Mouse (Mus musculus): ENCODE results near the gene Usp24. TPM values are rescaled to one million over a fixed set of nuclear protein-coding genes. Genes with fewer than 3 reads are reported as not detected.
"Not testable (repeated sequence)": the region's sequence is repeated elsewhere in the genome, so short reads cannot be mapped to it uniquely, and the experiment has no call there.

Gene Usp24
- polyA plus RNA-seq, 1 experiment from 2014 or later = 28.4 TPM

DNA sequence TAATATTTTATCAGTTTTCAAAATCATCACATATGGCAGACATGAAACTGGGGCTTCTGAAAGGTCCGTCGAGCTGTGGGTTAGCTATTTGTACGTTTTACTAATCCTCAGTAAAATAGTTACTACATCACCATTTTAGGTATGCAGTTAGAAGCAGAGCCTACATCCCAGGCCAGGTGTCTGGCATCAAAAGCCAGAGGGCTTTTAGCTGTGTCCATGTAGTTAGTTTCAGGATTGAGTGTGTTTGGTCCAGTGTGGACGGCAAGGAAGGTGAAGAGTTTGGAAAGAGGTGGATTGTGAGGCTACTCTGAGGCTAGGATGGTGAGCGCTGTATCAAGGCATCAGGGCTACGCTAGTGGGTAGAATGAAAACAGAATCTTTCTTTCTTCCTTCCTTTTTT, 3.0 kb downstream of the Usp24 start:
- DNase-seq (ENCODE audit: low read depth, low spot score) = no peak
- in situ Hi-C loops (cut with MboI; ENCODE audit: low pct_unique_long_range_greater_than_20kb) = loop anchor here (10.0 kb wide), 1 partner anchor 64 kb away; no protein-coding TSS in a partner anchor
- ChIA-PET CTCF (no interaction called here), POLR2A (no interaction called here)
- H3K27me3 ChIP-seq = no peaks in the 10 kb centered on the region
- no peak for ATAC-seq
- no peak for TF ChIP-seq CTCF (IDR thresholded peaks at IDR 0.05)

DNA sequence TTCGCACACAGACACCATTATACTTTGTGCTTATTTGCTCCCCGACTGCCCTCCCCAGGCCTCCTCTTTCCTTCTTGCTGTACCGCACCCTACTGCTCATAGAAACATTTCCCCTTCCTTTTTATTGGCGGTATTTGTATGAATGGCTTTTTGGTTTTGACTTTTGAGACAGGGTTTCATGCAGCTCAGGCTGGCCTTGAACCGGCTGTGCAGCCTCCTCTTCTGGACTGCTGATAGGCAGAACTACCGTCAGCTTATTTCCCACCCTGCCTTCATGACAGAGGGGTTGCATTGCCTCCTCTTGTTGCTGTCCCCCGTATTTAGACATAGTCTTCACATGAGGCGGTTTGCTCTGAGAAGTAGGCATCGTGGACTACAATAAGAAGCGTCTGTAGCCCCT, 6.8 kb downstream of the Usp24 start:
- POLR2A ChIA-PET = no interaction called here
- CTCF ChIA-PET = no interaction called here
- TF ChIP-seq CTCF (IDR thresholded peaks at IDR 0.05) = no peak
- DNase-seq (ENCODE audit: low read depth, low spot score) = no peak
- no peak for ATAC-seq
- H3K27me3 ChIP-seq = no peaks in the 10 kb centered on the region
- in situ Hi-C loops (cut with MboI; ENCODE audit: low pct_unique_long_range_greater_than_20kb) = no loop called here

DNA sequence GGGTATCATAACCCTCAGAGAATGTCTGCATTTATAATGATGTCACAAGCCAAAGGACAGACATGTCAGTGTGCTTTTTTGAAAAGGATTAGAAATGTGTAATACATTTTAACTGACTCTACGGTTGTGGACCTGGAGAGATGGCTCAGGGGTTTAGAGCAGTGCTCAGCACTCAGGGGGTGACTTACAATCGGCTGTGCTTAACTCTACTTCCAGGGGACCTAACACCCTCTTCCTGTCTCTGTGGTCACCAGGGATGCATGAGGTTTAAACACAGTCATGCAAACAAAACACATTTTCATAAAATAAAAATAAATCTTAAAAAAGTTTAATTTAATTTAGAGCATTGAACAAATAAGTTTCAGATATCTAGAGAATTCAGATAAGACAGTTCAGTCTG, 7.3 kb downstream of the Usp24 start:
- DNase-seq (ENCODE audit: low read depth, low spot score) = no peak
- no peaks in the 10 kb centered on the region for H3K27me3 ChIP-seq
- POLR2A ChIA-PET = no interaction called here
- CTCF ChIA-PET = no interaction called here
- in situ Hi-C loops (cut with MboI; ENCODE audit: low pct_unique_long_range_greater_than_20kb) = no loop called here
- ATAC-seq = no peak
- TF ChIP-seq CTCF (IDR thresholded peaks at IDR 0.05) = no peak

DNA sequence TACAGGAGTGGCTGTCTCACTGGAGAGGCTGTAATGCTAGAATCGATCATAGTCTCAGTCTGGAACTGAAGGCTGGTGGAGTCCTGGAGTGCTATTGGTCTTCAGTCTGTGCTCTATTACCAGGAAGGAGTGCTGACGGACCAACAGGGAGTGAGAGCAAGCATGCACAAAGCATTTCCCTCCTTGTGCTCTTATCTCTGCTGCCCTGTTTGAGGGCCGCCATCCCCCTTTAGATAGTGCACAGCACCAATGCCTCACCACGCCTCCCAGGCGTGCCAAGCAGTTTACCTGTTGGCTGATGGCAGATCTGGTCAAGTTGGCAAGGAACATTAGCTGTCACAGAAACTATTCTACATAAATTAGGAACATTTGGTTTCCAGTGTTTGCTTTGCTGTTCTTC, 11.4 kb downstream of the Usp24 start:
- POLR2A ChIA-PET = no interaction called here
- CTCF ChIA-PET = interaction anchor here (1.1 kb wide), 1 partner anchor 9 kb away, joined by 3 read pairs; no protein-coding TSS in a partner anchor
- no peak for TF ChIP-seq CTCF (IDR thresholded peaks at IDR 0.05)
- in situ Hi-C loops (cut with MboI; ENCODE audit: low pct_unique_long_range_greater_than_20kb) = no loop called here
- no peak for ATAC-seq
- no peaks in the 10 kb centered on the region for H3K27me3 ChIP-seq
- no peak for DNase-seq (ENCODE audit: low read depth, low spot score)

DNA sequence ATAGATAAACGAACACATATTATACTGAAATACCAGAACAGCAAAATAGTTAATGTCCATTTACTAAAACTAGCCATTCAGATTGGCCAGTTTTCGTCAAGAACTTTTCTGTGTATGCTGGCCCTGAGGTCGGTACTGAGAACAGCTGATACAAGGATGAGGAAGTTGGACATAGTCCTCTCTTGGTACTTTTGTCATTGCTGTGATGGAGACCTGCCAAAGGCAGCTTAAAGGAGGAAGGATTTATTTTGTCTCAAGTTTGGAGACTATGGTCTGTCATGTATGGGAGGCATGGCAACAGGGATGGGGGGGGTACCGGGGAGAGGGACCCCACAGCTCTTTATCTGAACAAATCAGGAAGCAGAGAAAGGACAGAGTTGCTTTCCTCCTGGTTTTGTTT, 12.7 kb downstream of the Usp24 start:
- no peak for ATAC-seq
- ChIA-PET POLR2A (no interaction called here), CTCF (no interaction called here)
- no peak for TF ChIP-seq CTCF (IDR thresholded peaks at IDR 0.05)
- no peak for DNase-seq (ENCODE audit: low read depth, low spot score)
- in situ Hi-C loops (cut with MboI; ENCODE audit: low pct_unique_long_range_greater_than_20kb) = no loop called here
- no peaks in the 10 kb centered on the region for H3K27me3 ChIP-seq

DNA sequence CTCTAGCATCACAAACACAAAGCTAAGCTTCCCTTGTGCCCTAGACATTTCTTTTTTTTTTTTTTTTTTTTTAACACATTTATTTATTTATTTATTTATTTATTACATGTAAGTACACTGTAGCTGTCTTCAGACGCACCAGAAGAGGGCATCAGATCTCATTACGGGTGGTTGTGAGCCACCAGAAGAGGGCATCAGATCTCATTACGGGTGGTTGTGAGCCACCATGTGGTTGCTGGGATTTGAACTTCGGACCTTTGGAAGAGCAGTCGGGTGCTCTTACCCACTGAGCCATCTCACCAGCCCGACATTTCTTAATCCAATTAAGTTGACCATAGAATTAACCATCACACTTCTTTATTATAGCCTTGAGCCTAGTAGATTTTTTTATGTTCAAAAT, 13.2 kb downstream of the Usp24 start:
- H3K27me3 ChIP-seq; POLR2A ChIA-PET; CTCF ChIA-PET; ATAC-seq; in situ Hi-C loops (cut with MboI; ENCODE audit: low pct_unique_long_range_greater_than_20kb); DNase-seq (ENCODE audit: low read depth, low spot score): not testable (repeated sequence)

DNA sequence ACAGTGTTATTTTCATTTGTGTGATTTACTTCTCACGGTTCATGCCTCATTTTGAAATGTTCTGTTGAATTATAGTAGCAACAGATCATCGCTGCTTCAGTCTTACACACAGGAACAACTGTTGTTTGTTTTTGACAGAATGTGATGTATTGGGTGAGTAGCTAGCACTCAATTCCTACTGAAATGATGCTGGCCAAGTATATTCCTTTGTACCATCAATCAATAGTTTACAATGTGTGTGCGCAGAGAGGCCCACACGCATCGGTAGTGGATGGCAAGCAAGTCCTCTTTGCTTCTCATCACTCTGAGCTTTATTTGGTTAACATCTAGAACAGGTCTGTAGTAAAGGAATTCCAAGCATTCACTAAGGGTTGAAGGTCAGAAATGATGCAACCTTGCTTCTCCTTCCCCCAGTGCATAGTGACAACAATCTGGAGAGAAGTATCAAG, 14.4 kb downstream of the Usp24 start:
- H3K27me3 ChIP-seq = no peaks in the 10 kb centered on the region
- TF ChIP-seq CTCF (IDR thresholded peaks at IDR 0.05) = no peak
- DNase-seq (ENCODE audit: low read depth, low spot score) (no peak), ATAC-seq (no peak)
- in situ Hi-C loops (cut with MboI; ENCODE audit: low pct_unique_long_range_greater_than_20kb) = no loop called here
- CTCF ChIA-PET = no interaction called here
- POLR2A ChIA-PET = no interaction called here

DNA sequence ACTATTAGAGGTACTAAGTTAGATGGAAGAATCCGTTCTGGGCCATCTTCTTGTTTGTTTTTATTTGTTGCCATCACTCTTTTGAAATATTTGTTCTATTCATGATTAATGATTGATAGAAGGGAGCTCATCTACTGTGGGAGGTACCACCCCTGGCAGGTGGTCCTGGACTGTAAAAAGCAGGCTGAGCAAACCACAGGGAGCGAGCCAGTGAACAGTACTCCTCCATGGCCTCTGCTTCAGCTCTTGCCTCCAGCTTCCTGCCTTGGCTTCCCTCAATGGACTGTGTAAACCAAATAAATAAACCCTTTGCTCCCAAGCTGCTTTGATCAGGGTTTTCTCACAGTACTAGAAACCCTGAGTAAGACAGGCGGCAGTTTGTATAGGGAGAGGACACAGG, 17.1 kb downstream of the Usp24 start:
- in situ Hi-C loops (cut with MboI; ENCODE audit: low pct_unique_long_range_greater_than_20kb) = no loop called here
- no peaks in the 10 kb centered on the region for H3K27me3 ChIP-seq
- POLR2A ChIA-PET = no interaction called here
- CTCF ChIA-PET = no interaction called here
- ATAC-seq (no peak), DNase-seq (ENCODE audit: low read depth, low spot score) (no peak)
- TF ChIP-seq CTCF (IDR thresholded peaks at IDR 0.05) = no peak

DNA sequence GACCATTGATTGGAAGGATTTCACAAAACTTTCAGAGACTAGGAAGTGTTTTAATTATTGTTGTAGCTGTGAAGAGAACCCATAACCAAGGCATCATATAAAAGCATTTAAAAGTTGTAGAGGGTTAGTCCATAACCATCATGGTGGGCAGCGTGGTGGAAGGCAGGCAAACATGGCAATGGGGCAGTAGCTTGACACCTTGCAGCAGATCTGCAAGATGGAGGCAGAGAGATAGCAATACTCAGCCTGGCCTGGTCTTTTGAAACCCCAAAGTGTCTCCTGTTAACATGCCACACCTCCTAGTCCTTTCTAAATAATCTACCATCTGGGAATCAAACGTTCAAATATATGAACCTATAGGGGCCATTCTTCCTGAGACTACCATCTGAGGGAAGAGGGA, 17.6 kb downstream of the Usp24 start:
- no peaks in the 10 kb centered on the region for H3K27me3 ChIP-seq
- DNase-seq (ENCODE audit: low read depth, low spot score) = no peak
- no peak for TF ChIP-seq CTCF (IDR thresholded peaks at IDR 0.05)
- CTCF ChIA-PET = no interaction called here
- in situ Hi-C loops (cut with MboI; ENCODE audit: low pct_unique_long_range_greater_than_20kb) = no loop called here
- no peak for ATAC-seq
- POLR2A ChIA-PET = no interaction called here

DNA sequence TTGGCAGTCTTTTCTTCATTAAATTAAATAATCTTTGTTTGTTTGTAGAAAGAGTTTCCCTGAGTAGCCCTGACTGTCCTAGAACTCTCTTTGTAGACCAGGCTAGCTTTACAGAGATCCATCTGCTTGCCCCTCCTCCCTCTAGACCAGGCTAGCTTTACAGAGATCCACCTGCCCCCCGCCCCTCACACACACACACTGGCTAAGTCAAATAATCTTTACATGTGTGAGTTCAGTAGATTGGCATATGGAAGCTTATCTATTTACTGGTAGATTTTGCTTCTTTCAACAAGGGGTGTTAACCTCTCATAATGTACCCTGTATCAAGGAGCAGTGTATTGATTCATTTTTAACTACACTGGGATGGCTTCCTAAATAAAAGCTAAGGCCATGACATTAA, 19.8 kb downstream of the Usp24 start:
- CTCF ChIA-PET = interaction anchor here (1.0 to 1.1 kb wide), 3 partner anchors 9 to 80 kb away, joined by 3 read pairs; no protein-coding TSS in a partner anchor
- ATAC-seq (no peak), DNase-seq (ENCODE audit: low read depth, low spot score) (no peak)
- no peak for TF ChIP-seq CTCF (IDR thresholded peaks at IDR 0.05)
- POLR2A ChIA-PET = interaction anchor here (0.6 kb wide), 1 partner anchor 11 kb away, joined by 5 read pairs; no protein-coding TSS in a partner anchor
- H3K27me3 ChIP-seq = no peaks in the 10 kb centered on the region
- in situ Hi-C loops (cut with MboI; ENCODE audit: low pct_unique_long_range_greater_than_20kb) = no loop called here

DNA sequence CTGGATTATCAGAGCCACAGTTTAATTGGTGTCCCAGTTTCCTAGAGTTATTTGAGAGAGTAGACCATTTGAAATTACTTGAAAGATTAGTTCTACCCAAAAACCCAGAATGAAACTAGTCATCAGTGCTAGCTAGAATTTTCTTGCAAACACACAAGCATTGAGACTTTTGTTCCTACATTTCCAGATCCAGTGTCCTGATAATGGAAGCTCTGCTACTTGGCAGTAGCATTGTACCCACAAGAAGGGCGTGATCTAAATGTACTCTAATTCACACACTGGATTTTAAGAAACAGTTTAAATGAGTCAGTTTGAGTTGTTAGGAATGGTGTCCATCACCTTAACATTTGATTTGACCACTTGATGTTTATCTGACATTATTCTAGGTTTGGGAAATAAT, 31.7 kb downstream of the Usp24 start:
- ChIA-PET CTCF (interaction anchor here (1.4 kb wide), 1 partner anchor 12 kb away, joined by 5 read pairs; no protein-coding TSS in a partner anchor), POLR2A (interaction anchor here (1.3 kb wide), 1 partner anchor 12 kb away, joined by 5 read pairs; no protein-coding TSS in a partner anchor)
- TF ChIP-seq CTCF (IDR thresholded peaks at IDR 0.05) = no peak
- in situ Hi-C loops (cut with MboI; ENCODE audit: low pct_unique_long_range_greater_than_20kb) = no loop called here
- DNase-seq (ENCODE audit: low read depth, low spot score) (no peak), ATAC-seq (no peak)
- no peaks in the 10 kb centered on the region for H3K27me3 ChIP-seq

DNA sequence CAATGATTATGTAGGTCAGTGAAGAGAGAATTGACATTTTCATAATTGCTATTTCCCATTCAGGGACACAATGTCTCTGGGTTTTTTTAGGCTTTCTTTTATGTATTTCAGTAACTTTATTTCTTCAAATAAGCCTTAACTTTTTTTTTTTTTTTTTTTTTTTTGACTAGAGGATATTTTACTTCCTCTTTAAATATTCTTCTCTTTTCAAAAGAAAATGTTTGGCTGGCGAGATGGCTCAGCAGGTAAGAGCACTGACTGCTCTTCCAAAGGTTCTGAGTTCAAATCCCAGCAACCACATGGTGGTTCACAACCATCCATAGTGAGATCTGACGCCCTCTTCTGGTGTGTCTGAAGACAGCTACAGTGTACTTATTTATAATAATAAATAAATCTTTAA, 39.0 kb downstream of the Usp24 start:
- CTCF ChIA-PET = interaction anchor here (3.2 kb wide), 1 partner anchor 125 kb away, joined by 9 read pairs; no protein-coding TSS in a partner anchor
- POLR2A ChIA-PET; ATAC-seq; H3K27me3 ChIP-seq; DNase-seq (ENCODE audit: low read depth, low spot score); in situ Hi-C loops (cut with MboI; ENCODE audit: low pct_unique_long_range_greater_than_20kb): not testable (repeated sequence)

Measured in Patski (cell line).